Mouse (Mus musculus) neural tube, embryonic 10.5 days (tissue): ENCODE measurements around the gene Dtnbp1.
A peak's percentile ranks its signal among the peaks of the same experiment; 100 is the strongest.

Experiments
- DNase-seq: peaks from one replicate; pipeline ENCODE4 v3.0.0-alpha.2; 2017; ENCODE audit warnings: low spot score; ENCODE audit errors: extremely low spot score

Dtnbp1 gene

GRCm38 (mm10) chr13:45001228-45001910, 578 bp downstream of the Dtnbp1 start:
- DNase-seq: peak; percentile 77

GRCm38 (mm10) chr13:45000836-45001227, 1.1 kb downstream of the Dtnbp1 start:
- DNase-seq: peak; percentile 49

GRCm38 (mm10) chr13:44999211-44999610, 2.7 kb downstream of the Dtnbp1 start:
- no peak for DNase-seq

- DNase-seq: no peak
Measured at GRCm38 (mm10) chr13:44996339-44996738, 5.6 kb downstream of the Dtnbp1 start.

GRCm38 (mm10) chr13:44992550-44993205, 9.3 kb downstream of the Dtnbp1 start:
- DNase-seq: no peak

GRCm38 (mm10) chr13:44991936-44992335, 10.0 kb downstream of the Dtnbp1 start:
- DNase-seq: no peak

- no peak for DNase-seq
Measured at GRCm38 (mm10) chr13:44990073-44990682, 11.8 kb downstream of the Dtnbp1 start.

- no peak for DNase-seq
Measured at GRCm38 (mm10) chr13:44986352-44986751, 15.6 kb downstream of the Dtnbp1 start.

- no peak for DNase-seq
Measured at GRCm38 (mm10) chr13:44985321-44985720, 16.6 kb downstream of the Dtnbp1 start.

- no peak for DNase-seq
Measured at GRCm38 (mm10) chr13:44983635-44984401, 18.1 kb downstream of the Dtnbp1 start.

- DNase-seq: no peak
Measured at GRCm38 (mm10) chr13:44982799-44983198, 19.1 kb downstream of the Dtnbp1 start.

- DNase-seq: no peak
Measured at GRCm38 (mm10) chr13:44979433-44979832, 22.5 kb downstream of the Dtnbp1 start.

- DNase-seq: no peak
Measured at GRCm38 (mm10) chr13:44977483-44978141, 24.3 kb downstream of the Dtnbp1 start.

- DNase-seq: no peak
Measured at GRCm38 (mm10) chr13:44977059-44977458, 24.9 kb downstream of the Dtnbp1 start.

GRCm38 (mm10) chr13:44960542-44961291, 41.2 kb downstream of the Dtnbp1 start:
- no peak for DNase-seq

GRCm38 (mm10) chr13:44957049-44957448, 44.9 kb downstream of the Dtnbp1 start:
- no peak for DNase-seq

- DNase-seq: no peak
Measured at GRCm38 (mm10) chr13:44955781-44956180, 46.2 kb downstream of the Dtnbp1 start.

- DNase-seq: no peak
Measured at GRCm38 (mm10) chr13:44954232-44954568, 47.7 kb downstream of the Dtnbp1 start.

GRCm38 (mm10) chr13:44953546-44954231, 48.3 kb downstream of the Dtnbp1 start:
- DNase-seq: no peak
